Mouse (Mus musculus): ENCODE measurements around the gene Mkrn2.

Mkrn2 gene

GRCm38 (mm10) chr6:115601715-115602523 is at the start of gene Mkrn2:
Gene Mkrn2, plus strand, starts transcription at chr6:115601902.
- peak; percentile 80 for DNase-seq

GRCm38 (mm10) chr6:115555485-115555884 is 46.2 kb upstream of the Mkrn2 start:
- no peak for DNase-seq

GRCm38 (mm10) chr6:115558176-115558575 is 43.5 kb upstream of the Mkrn2 start:
- no peak for DNase-seq

GRCm38 (mm10) chr6:115559651-115560632 is 41.8 kb upstream of the Mkrn2 start:
- DNase-seq = no peak

- DNase-seq = no peak
These were observed 36.1 kb upstream of the Mkrn2 start for GRCm38 (mm10) chr6:115565479-115566045.

GRCm38 (mm10) chr6:115574171-115574570 is 27.5 kb upstream of the Mkrn2 start:
- DNase-seq = no peak

GRCm38 (mm10) chr6:115577407-115577806 is 24.3 kb upstream of the Mkrn2 start:
- DNase-seq = no peak

GRCm38 (mm10) chr6:115577941-115578340 is 23.8 kb upstream of the Mkrn2 start:
- DNase-seq = no peak

- DNase-seq = no peak
These were observed 20.9 kb upstream of the Mkrn2 start for GRCm38 (mm10) chr6:115580810-115581209.

GRCm38 (mm10) chr6:115582328-115583115 is 19.2 kb upstream of the Mkrn2 start:
- no peak for DNase-seq

- no peak for DNase-seq
These were observed 18.1 kb upstream of the Mkrn2 start for GRCm38 (mm10) chr6:115583430-115584125.

- DNase-seq = no peak
These were observed 17.5 kb upstream of the Mkrn2 start for GRCm38 (mm10) chr6:115584176-115584575.

GRCm38 (mm10) chr6:115586321-115586720 is 15.4 kb upstream of the Mkrn2 start:
- DNase-seq = no peak

GRCm38 (mm10) chr6:115591692-115592359 is 9.9 kb upstream of the Mkrn2 start:
- DNase-seq = no peak

- no peak for DNase-seq
These were observed 9.2 kb upstream of the Mkrn2 start, which contains the start of gene Mkrn2os for GRCm38 (mm10) chr6:115592458-115592857. Gene Mkrn2os, minus strand, starts transcription at chr6:115592576.

GRCm38 (mm10) chr6:115593252-115593651 is 8.4 kb upstream of the Mkrn2 start:
- DNase-seq = no peak

- DNase-seq = no peak
These were observed 7.2 kb upstream of the Mkrn2 start for GRCm38 (mm10) chr6:115594463-115594862.

- DNase-seq = no peak
These were observed 6.0 kb upstream of the Mkrn2 start for GRCm38 (mm10) chr6:115595667-115596066.

- no peak for DNase-seq
These were observed 384 bp upstream of the Mkrn2 start for GRCm38 (mm10) chr6:115601322-115601714.

- DNase-seq = no peak
These were observed 4.8 kb downstream of the Mkrn2 start for GRCm38 (mm10) chr6:115606461-115606860.

GRCm38 (mm10) chr6:115607429-115607828 is 5.7 kb downstream of the Mkrn2 start:
- no peak for DNase-seq

Data from cerebellum, adult 11 months (tissue).